Mouse (Mus musculus): ENCODE measurements around the gene Kcnj15.

DNA sequence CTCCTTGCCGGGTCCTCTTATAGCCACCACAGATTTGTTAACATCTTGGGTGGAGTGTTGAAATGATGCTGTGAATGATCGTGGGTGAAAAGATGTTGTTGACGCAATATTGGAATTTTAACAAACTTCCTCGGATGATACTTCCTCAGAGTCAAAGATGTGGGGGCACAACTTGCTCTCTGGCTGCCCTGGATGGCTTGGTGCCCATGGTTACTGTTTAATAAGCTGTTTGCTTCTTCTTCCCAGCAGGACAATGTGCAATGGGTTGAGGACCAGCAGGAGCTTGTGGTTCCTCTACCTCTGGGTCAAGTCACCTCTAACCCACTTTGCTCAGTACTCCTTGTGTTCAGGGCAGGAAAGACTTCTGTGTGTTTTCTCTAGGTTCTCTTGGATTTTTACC, 15.2 kb upstream of the Kcnj15 start:
- TF ChIP-seq POLR2A (IDR thresholded peaks at IDR 0.05; ENCODE audit: borderline replicate concordance, control insufficient read depth, low read depth, low read length) (no peak), CTCF (IDR thresholded peaks at IDR 0.05; ENCODE audit: control insufficient read depth, insufficient read depth, low read length) (no peak)

Measured in bone marrow, adult 2 months (tissue).